Mouse (Mus musculus): ENCODE data around the gene Tpd52l2. TPM values are rescaled to one million over a fixed set of nuclear protein-coding genes. Genes with fewer than 3 reads are reported as not detected.

Tpd52l2 gene
- 155 and 160 TPM in 2 replicates for polyA plus RNA-seq (2015; fragmentation: Nextera tagmentation; extraction: Ambion mirVana)

DNA sequence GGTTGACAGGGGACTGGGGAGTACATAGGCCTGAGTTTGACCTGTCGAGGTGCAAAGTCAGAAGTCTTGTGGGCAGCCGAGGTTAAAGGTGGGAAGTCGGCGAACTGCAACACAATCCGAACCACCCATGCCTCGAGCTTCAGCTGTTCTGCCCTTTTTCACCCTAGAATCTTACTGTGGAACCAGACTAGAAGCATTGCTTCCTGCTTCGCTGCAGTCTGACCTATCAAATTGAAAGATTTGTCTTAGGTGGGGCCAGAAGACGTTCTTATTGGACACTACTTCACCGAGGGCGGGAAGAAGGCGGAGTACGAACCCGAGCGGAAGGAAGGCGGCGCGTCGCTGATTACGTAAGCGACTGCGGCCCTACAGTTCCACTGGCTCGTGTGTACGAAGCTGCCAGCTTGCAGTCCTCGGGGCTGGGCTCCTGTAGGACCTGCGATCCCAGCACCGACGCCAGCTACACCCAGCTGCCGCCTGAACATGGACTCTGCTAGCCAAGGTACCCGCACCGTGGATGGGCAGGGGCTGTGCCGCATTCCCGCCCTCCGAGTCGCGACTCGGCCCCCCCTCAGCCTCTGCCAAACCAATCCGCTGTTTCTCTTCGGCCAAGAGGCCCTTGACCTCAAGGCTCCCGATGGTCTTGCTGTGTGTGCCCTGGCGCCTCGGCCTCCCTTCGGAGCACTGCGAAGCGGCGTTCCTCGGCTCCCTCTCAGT lies at the start of gene Tpd52l2:
TSS of gene Tpd52l2 (plus strand) at position 312 of the 717 bp plus-strand sequence.
- H3K9ac ChIP-seq, result peak within 1 kb of the TSS; percentile 87
- peak within 1 kb of the TSS; percentile 72 for H3K4me3 ChIP-seq
- H3K4me1 ChIP-seq, result peaks cover 18% of the 10 kb centered on the region
- no peaks in the 10 kb centered on the region for H3K9me3 ChIP-seq
- ATAC-seq (ENCODE audit: borderline replicate concordance, extremely low read depth, low FRiP score, low TSS enrichment), result peak; percentile 97
- no peaks in the 10 kb centered on the region for H3K27me3 ChIP-seq
- H3K36me3 ChIP-seq, result peaks cover 23% of the 10 kb centered on the region
- WGBS, result under 1% methylated on average over 45 of the region's 46 CpGs
- H3K4me2 ChIP-seq, result peak within 1 kb of the TSS; percentile 90
- peak within 1 kb of the TSS; percentile 95 for H3K27ac ChIP-seq

DNA sequence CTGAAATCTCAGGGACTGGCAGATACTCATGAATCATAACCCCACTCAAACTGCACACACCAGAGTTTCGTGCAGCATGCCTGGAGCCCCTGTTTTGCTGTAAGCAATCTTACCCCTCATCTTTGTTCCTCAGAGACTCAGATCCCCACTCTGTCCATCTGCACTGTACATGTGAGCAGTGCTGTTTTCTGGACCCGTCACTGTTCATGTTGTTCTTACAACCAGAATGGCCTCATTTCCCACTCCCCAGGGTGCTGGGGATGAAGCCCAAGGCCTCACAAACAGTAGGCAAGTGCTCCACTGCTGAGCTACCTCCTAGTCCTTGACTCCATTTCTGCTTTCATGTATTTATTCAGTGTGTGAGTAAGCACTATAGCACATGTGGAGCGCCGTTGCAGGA lies 44.8 kb upstream of the Tpd52l2 start:
- peaks cover 3% of the 10 kb centered on the region; the same call in 1 of the 2 replicates for H3K27me3 ChIP-seq
- H3K27ac ChIP-seq, result no peak overlapping the region
- no peaks in the 10 kb centered on the region for H3K36me3 ChIP-seq
- no peak overlapping the region for H3K9ac ChIP-seq
- WGBS, result 73% methylated on average over 4 of the region's 4 CpGs
- 0 out of 2 replicates have a peak, but pooled peaks cover 3% of the 10 kb centered on the region for H3K4me1 ChIP-seq
- H3K9me3 ChIP-seq, result no peaks in the 10 kb centered on the region
- ATAC-seq (ENCODE audit: borderline replicate concordance, extremely low read depth, low FRiP score, low TSS enrichment), result no peak
- H3K4me3 ChIP-seq, result no peak overlapping the region
- no peak overlapping the region for H3K4me2 ChIP-seq

DNA sequence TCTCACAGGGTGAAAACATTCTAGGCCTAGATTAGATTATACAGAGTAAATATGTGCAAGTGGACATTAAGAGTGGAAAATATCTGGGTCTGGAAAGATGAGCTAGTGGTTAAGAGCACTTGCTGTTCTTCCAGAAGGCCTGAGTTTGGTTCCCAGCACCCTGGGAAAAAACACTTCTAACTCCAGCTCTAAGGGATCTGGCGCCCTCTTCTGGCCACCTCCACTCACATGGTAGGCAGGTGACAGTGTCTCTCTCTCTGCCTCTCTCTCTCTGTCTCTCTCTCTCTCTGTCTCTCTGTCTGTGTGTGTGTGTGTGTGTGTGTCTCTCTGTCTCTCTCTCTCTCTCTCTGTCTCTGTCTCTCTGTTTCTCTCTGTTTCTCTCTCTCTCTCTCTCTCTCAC lies 43.7 kb upstream of the Tpd52l2 start:
- H3K36me3 ChIP-seq, result no peaks in the 10 kb centered on the region
- no peaks in the 10 kb centered on the region for H3K9me3 ChIP-seq
- no peak for ATAC-seq (ENCODE audit: borderline replicate concordance, extremely low read depth, low FRiP score, low TSS enrichment)
- no peak overlapping the region for H3K9ac ChIP-seq
- no peak overlapping the region for H3K4me2 ChIP-seq
- WGBS, result 46% methylated on average over 1 of the region's 1 CpGs
- H3K27ac ChIP-seq, result no peak overlapping the region
- 0 out of 2 replicates have a peak, but pooled peaks cover 7% of the 10 kb centered on the region for H3K4me1 ChIP-seq
- peaks cover 10% of the 10 kb centered on the region; the same call in 1 of the 2 replicates for H3K27me3 ChIP-seq
- no peak overlapping the region for H3K4me3 ChIP-seq

DNA sequence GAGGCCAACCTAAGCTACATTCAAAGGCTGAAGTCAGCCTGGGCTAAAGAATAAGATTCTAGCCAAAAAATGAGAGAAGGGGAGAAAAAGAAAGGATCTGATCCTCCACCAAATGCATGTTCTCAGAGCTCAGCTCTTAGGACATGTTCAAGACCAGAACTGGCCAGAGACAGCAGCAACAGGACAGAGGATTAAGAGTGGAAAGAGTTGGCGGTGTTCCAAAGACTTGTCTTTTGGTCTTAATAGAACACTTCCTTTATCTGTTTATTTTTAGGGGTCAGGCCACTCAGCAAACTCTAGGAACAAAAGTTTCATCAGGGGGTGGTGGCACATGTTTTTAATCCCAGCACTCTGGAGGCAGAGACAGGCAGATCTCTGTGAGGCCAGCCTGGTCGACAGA lies 41.0 kb upstream of the Tpd52l2 start:
- Histone ChIP-seq H3K27me3 (peaks cover 14% of the 10 kb centered on the region; the same call in 1 of the 2 replicates), H3K36me3 (no peaks in the 10 kb centered on the region), H3K4me2 (no peak overlapping the region), H3K27ac (no peak overlapping the region), H3K4me3 (no peak overlapping the region), H3K4me1 (peaks cover 23% of the 10 kb centered on the region), H3K9ac (no peak overlapping the region), H3K9me3 (no peaks in the 10 kb centered on the region)
- ATAC-seq (ENCODE audit: borderline replicate concordance, extremely low read depth, low FRiP score, low TSS enrichment), result no peak
- 57% methylated on average over 2 of the region's 2 CpGs for WGBS

DNA sequence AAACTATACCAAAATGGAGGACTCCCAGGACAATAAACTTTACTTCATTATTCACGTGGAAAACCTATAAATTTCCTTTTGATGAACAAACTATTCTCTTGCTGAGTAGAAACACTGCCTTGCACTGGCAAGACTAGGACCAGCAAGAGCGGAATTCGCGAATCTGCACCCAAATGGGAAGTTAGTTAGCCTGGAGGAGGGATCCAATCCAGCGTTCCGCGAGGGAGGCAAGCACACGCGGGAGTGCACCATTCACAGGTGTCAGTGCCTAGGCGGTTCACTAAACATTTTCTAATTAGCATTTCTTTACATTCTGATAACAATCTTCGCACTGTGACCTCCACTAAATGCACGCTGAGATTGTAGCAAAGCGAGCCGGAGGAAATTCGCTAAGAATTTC lies 39.1 kb upstream of the Tpd52l2 start:
- H3K27ac ChIP-seq, result no peak overlapping the region
- no peak for ATAC-seq (ENCODE audit: borderline replicate concordance, extremely low read depth, low FRiP score, low TSS enrichment)
- no peaks in the 10 kb centered on the region for H3K36me3 ChIP-seq
- peak overlapping the region; percentile 87 for H3K4me3 ChIP-seq
- 4% methylated on average over 15 of the region's 15 CpGs for WGBS
- peak overlapping the region; percentile 65 for H3K9ac ChIP-seq
- peak overlapping the region; percentile 76 for H3K4me2 ChIP-seq
- no peaks in the 10 kb centered on the region for H3K9me3 ChIP-seq
- H3K27me3 ChIP-seq, result peaks cover 14% of the 10 kb centered on the region; the same call in 1 of the 2 replicates
- peaks cover 23% of the 10 kb centered on the region for H3K4me1 ChIP-seq

DNA sequence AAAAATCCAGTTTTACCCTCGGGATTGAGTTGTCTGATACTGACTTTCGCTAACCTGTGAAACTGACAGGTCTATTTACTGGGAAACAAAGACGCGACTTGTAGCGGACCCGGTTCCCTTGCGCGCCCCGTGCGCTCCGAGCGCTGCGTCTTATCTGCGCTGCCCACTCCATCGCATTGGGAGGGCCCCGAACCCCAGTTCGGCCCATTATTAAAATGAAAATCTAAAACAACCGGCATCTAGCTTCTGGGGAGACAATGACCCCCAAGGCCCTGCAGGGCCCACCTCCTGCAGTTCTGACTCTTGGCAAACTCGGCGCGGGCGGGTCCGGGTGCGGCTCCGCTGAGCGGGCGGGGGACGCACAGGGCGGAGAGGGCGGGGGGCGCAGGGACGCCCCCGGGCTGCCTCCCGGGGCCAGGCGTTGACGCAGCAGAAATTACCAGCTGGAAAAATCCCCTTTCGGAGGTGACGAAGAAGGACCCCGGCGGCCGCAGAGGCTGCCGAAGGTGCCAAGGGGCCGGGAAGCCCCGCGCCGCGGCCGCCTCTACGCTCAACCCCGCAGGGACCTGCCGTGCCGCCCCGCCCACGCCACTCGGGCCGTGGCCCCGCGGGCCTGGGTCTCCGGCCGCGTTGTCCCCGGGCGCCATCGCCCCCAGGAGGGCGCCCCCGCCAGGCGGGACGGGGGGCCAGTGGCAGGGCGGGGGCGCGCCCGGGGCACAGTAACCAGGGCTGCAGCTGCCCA lies 38.4 kb upstream of the Tpd52l2 start:
- H3K4me2 ChIP-seq, result peak overlapping the region; percentile 76
- peaks cover 14% of the 10 kb centered on the region; the same call in 1 of the 2 replicates for H3K27me3 ChIP-seq
- no peaks in the 10 kb centered on the region for H3K9me3 ChIP-seq
- WGBS, result under 1% methylated on average over 55 of the region's 72 CpGs
- peak overlapping the region; percentile 67; the same call in 1 of the 2 replicates for H3K27ac ChIP-seq
- H3K9ac ChIP-seq, result peak overlapping the region; percentile 65
- H3K4me1 ChIP-seq, result peaks cover 23% of the 10 kb centered on the region
- H3K36me3 ChIP-seq, result no peaks in the 10 kb centered on the region
- H3K4me3 ChIP-seq, result peak overlapping the region; percentile 87
- ATAC-seq (ENCODE audit: borderline replicate concordance, extremely low read depth, low FRiP score, low TSS enrichment), result no peak; the same call in none of the 2 replicates

DNA sequence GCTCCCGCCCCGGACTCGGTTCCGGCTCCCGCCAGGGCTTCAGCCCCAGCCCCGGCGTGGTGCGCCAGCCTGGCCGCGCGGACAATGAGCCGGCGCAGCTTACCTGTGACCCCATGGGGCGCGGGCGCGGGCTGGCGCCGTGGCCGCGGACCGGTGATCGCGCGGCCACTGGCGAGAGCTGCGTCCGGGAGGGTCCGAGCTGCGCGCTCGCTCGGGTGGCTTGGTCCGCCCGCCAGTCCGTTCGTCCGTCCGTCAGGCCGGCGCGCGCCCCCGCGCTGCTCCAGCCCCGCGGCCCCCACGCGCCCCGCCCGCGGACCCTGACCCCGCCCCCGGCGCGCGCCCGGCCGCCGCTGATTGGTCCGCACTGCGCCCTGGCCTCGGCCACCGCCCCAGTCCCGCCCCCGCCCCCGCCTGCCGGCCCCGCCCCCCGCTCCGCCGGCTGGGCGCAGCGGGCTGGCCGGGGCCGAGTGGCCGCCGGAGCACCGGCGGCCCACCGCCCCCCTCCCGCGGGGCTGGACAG lies 37.7 kb upstream of the Tpd52l2 start, which contains the start of gene Zbtb46:
TSS of gene Zbtb46 (minus strand) at position 274 of the 520 bp plus-strand sequence.
- Histone ChIP-seq H3K36me3 (no peaks in the 10 kb centered on the region), H3K9ac (peak within 1 kb of the TSS; percentile 65), H3K4me2 (peak within 1 kb of the TSS; percentile 76), H3K4me1 (peaks cover 23% of the 10 kb centered on the region), H3K4me3 (peak within 1 kb of the TSS; percentile 87), H3K27ac (peak within 1 kb of the TSS; percentile 67), H3K27me3 (peaks cover 14% of the 10 kb centered on the region; the same call in 1 of the 2 replicates), H3K9me3 (no peaks in the 10 kb centered on the region)
- ATAC-seq (ENCODE audit: borderline replicate concordance, extremely low read depth, low FRiP score, low TSS enrichment), result peak; percentile 92
- 3% methylated on average over 35 of the region's 83 CpGs for WGBS

DNA sequence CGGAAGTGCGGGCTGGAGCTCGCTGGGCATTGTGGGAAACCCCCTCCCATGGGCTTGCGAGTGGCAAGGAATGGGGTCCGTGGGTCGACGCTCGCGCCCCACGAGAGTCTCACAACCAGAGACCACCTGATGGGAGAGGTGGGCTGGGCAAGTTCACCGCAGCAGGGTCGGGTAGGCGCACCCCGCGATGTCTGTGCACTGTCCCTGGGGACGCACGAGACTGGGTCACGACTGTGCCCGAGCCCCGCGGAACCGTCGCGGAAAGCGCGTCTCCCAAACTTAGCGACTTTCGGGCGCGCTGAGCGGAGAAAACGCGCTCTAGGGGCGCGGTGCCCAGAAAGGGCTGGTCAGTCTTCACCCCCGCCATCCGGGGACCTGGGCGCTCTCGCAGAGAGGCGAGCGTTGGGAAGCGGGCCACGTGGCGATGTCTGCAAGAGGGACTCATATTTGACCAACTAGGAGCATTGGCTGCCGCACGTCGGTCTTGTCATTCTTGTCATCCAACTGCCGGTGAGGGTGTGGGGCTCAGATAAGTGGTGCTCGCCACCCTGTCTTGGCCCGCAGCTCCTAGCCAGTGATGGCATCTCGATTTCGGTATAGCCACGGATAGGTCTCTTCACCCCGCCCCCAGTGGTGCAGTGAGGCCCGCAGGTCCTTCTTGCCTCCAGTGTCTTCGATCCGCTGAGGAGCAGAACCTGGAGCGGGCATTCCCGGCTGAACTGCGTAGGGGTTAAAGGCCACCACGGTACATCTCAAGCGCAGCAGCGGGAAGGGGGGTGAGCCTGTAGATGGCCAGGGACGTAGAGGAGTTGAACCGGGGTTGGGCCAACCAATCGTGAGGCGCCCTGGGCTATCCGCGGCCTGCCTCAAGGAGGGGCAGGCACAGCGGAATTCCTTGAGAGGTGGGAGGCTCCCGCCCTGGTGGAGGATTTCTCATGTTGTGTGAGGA lies 37.0 kb upstream of the Tpd52l2 start:
- ATAC-seq (ENCODE audit: borderline replicate concordance, extremely low read depth, low FRiP score, low TSS enrichment), result peak; percentile 39
- WGBS, result under 1% methylated on average over 71 of the region's 71 CpGs
- peaks cover 14% of the 10 kb centered on the region; the same call in 1 of the 2 replicates for H3K27me3 ChIP-seq
- H3K36me3 ChIP-seq, result no peaks in the 10 kb centered on the region
- H3K9me3 ChIP-seq, result no peaks in the 10 kb centered on the region
- H3K4me3 ChIP-seq, result peak overlapping the region; percentile 87
- H3K27ac ChIP-seq, result peak overlapping the region; percentile 63
- peak overlapping the region; percentile 76 for H3K4me2 ChIP-seq
- H3K9ac ChIP-seq, result peak overlapping the region; percentile 55
- peaks cover 23% of the 10 kb centered on the region for H3K4me1 ChIP-seq

DNA sequence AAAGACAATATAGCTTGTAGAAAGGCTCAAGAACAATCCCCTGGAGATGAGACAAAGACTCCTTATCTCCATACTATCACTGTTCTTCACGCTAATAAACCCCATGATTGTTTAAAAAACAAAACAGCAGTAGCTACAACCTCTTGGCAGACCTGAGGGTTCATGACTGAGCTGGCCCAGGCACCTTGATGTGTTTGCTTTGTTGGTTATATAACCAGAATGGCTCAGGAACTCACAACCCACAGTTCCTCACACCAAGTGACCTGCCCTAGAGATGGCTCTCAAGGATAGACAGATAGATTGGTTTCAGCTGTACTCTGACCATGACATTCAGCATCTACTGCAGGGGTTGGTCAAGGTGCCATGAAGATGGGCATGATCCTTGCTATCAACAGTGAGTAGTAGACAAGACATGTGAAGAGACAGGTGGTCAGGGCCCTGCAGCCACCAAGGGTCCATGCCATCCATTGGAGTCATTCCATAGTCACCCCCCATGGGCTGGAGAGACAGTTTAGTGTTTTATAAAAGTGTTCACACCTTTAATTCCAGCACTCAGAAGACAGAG lies 35.3 kb upstream of the Tpd52l2 start:
- Histone ChIP-seq H3K4me2 (no peak overlapping the region), H3K4me1 (peaks cover 20% of the 10 kb centered on the region), H3K27ac (no peak overlapping the region), H3K36me3 (no peaks in the 10 kb centered on the region), H3K4me3 (no peak overlapping the region), H3K9ac (no peak overlapping the region), H3K27me3 (peaks cover 14% of the 10 kb centered on the region; the same call in 1 of the 2 replicates), H3K9me3 (no peaks in the 10 kb centered on the region)
- WGBS, result 91% methylated on average over 1 of the region's 1 CpGs
- no peak for ATAC-seq (ENCODE audit: borderline replicate concordance, extremely low read depth, low FRiP score, low TSS enrichment)

DNA sequence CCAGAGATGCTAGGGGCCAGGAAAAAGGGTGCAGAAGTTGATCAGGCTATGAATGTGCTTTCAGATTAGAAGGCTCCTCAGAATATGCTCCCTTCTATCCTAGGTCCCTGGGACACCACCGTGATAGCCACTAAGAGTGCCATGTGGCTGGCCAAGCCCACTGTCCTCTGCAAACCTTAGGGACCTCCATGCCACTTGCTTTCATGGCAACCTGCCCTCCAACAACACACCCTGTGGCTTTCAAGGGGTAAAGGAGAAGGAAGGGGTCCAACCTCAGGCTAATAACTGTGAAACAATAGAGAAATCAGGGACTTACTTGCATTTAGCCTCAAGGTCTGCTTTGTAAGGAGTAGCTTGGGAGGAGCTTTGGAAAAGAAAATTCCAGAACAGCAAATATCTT lies 34.3 kb upstream of the Tpd52l2 start:
- Histone ChIP-seq H3K4me2 (no peak overlapping the region), H3K4me3 (no peak overlapping the region)
- 74% methylated on average over 1 of the region's 1 CpGs for WGBS

More for the DNA sequence above, 34.3 kb upstream of the Tpd52l2 start:
- Histone ChIP-seq H3K27ac (no peak overlapping the region), H3K36me3 (no peaks in the 10 kb centered on the region), H3K9ac (no peak overlapping the region), H3K27me3 (peaks cover 8% of the 10 kb centered on the region; the same call in 1 of the 2 replicates), H3K9me3 (no peaks in the 10 kb centered on the region), H3K4me1 (peaks cover 20% of the 10 kb centered on the region)
- no peak for ATAC-seq (ENCODE audit: borderline replicate concordance, extremely low read depth, low FRiP score, low TSS enrichment)

All from lung, embryonic 15.5 days (tissue).